Mouse (Mus musculus) kidney, postnatal 4 days (tissue): ENCODE data around the gene Gpatch2.

ENCODE experiments used
- DNase-seq, 2 experiments: peaks; one replicate each; pipeline ENCODE4 v3.0.0; 2021; ENCODE audit warnings: mixed read lengths in 2 of 2

Gene Gpatch2

GRCm38 (mm10) chr1:187308523-187308922, 93.2 kb downstream of the Gpatch2 start:
- no peak for DNase-seq

- no peak for DNase-seq
Observed at GRCm38 (mm10) chr1:187311122-187311521, 95.8 kb downstream of the Gpatch2 start.

DNA sequence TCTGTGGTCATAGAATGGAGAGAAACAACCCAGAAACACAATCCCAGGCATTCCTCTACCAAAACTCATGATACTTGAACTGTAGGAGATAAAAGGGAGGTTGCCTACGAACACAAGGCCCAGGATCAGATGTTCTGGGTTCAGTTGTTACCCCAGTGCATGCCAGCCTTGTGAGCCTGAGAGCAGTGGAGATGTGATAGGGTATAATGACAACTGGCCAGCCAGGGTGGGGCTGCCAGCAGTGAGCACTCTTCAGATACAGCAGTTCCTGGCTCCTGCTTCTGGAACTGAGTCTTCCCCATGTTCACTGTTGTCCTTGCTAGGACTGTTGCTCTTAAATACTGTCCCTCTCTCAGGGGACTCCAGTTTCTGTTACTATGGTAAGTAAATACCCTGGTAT, 98.0 kb downstream of the Gpatch2 start:
- DNase-seq: no peak

DNA sequence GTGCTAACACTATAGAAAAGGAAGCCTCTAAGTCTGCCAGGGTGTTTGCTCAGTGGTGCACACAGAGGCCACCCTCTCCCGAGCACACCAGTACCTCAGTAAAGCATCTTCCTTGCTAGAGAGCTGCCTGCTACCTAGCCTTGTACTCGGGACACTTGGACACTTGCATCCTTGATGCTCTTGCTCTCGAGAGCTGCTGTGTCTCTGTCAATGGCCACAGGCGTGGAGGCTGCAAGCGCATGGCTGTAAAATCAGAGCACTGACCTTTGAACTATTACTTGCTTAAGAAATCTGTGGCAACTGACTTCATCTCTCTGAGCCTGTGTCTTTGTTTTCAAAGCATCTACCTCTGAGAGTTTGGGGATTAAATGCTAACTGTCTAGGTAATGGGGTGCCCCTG, 98.5 kb downstream of the Gpatch2 start:
- DNase-seq: no peak

- DNase-seq: no peak
Observed at GRCm38 (mm10) chr1:187314516-187314915, 99.2 kb downstream of the Gpatch2 start.

- DNase-seq: no peak
Observed at GRCm38 (mm10) chr1:187315821-187316220, 100.5 kb downstream of the Gpatch2 start.

- DNase-seq: no peak
Observed at GRCm38 (mm10) chr1:187316555-187316954, 101.2 kb downstream of the Gpatch2 start.

DNA sequence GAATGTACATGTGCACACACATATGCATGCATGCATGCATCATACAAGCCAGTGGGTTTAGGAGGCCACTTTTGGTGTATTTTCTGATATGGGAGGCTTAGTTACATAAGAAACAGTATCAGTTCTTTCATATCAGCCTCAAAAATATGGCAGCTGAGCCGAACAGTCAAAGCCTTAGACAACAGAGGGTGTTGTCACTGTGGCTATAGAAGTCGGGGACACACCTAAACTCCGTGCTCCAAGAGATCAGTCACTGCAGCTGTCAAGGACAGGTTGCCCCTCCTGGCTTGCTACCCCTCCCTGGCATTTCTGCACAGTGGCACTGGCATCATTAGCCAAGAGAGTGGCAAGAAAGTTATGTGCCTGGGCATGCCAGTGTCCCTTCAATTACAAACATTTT, 106.5 kb downstream of the Gpatch2 start:
- no peak for DNase-seq

DNA sequence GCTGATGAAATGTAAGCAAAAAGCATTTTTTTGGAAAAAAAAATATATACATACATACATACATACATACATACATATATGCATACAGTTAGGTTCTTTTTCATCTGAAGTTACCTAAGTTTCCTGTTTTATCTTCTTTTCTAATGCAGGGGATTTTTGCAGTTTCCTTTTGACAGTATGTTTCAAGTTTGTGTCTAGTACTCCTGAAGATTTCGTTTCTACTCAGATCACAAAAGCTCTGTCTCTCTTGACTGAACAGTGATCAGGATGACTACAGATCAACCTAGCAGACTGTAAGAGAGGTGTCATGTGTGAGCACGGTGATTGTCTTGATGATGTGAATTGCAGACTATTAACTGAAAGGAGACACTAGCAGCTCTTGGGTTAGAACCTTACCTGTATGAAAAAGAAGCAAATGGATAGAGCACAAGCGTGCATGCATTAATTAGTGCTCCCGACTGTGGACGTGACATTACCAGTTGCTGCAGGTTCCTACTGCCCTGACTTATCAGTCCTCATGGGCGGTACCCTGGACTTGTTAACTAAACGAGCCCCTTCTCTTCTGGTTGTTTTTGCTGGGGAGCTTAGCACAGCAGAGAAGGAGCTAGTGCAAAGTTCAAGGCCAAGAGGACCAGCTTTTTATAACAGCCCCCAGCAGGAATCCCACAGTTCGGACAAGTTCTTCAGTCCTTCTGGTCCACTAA, 107.3 kb downstream of the Gpatch2 start:
- DNase-seq: no peak

GRCm38 (mm10) chr1:187323209-187323589, 107.9 kb downstream of the Gpatch2 start:
- no peak for DNase-seq

DNA sequence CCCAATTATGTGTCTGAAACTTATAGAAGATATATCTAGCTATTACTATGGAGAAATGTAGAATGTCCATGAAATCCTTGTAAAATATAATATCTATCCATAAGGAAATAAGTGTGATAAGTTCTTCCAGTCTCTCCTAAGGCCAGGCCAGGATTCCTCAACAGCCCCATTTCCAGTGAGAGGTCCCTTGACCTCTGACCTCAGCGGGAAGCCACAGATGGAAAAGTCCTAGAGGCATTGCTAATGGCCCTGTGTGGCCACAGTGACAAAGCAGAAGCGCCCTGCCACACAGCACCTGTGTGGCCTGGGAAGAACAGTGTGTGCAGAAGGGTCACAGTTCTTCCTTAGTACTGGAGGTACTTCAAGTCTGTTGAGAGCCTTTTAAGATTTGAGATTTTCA, 127.2 kb downstream of the Gpatch2 start:
- DNase-seq: no peak

DNA sequence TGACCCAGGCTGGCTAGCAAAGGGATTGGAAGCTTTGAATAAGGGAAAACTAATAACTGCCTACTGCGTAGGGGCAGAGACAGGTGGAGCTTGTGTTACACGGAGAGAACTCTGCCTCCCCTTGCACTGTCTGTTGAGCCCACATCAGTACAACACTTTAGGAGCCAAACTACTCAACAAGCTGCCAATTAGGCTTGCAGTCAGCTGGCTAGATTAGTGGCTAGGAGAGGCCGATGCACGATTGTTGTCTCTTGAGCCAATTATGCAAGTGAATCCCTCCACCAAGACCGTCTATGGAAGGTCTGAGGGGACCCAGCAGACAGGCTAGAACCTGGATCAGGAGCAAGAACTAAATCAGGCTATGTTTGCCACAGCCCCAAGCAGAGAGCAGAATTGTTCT, 129.8 kb downstream of the Gpatch2 start:
- DNase-seq: no peak

- DNase-seq: no peak
Observed at GRCm38 (mm10) chr1:187346923-187347322, 131.6 kb downstream of the Gpatch2 start.

DNA sequence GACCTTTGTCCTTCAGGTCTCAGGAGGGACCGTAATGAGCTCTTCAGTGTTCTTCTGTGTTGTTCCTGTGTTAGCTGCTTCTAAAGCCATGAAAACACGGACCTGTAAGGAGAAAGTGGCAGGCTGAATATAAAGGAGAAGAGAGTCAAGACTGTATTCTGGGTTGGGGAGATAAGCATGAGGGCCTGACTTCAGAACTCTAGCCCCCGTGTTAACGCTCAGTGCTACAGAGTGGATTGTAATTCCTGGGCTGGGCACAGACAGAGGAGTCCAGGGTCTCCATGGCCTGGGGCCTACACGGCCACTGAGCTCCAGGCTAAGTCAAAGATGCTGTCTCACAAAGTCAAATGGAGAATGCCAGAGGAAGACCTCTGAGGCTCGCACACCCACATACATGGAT, 132.3 kb downstream of the Gpatch2 start:
- no peak for DNase-seq

DNA sequence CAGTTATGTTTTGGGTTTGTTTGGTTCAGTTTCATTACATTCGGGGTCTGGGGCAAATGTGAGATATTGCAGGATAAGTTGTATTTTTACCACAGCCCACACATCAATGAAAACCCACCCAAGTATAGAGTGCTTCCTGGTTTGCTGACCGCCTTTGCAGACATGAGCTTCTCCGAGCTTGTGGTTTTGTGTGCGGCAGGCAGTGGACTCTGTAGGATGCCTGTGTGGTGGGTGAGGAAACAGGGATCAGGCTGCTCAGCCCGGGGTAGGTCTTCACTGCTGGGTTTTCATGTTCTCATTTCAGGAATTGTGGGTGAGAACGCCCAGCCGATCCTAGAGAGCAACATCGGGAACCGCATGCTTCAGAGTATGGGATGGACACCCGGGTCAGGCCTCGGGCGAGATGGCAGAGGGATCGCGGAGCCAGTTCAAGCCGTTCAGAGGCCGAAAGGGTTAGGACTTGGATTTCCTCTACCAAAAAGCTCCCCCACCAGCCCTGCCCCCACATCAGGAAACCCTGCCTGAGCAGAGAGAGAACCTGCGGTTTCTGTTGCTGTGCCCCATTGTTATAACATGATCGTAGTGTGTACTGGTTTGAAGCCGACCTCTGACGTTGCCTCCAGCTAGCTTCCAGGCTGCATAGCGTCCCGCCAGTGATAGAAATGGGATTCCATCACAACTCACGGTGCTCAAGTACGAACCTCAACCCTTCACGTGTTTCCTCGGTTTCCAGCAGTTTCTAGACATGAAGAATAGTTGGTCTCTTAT, 132.9 kb downstream of the Gpatch2 start:
- no peak for DNase-seq

GRCm38 (mm10) chr1:187348859-187349258, 133.6 kb downstream of the Gpatch2 start:
- no peak for DNase-seq

GRCm38 (mm10) chr1:187356169-187356568, 140.9 kb downstream of the Gpatch2 start:
- DNase-seq: peak in 1 of 2 experiments; percentile 41

GRCm38 (mm10) chr1:187356904-187357303, 141.6 kb downstream of the Gpatch2 start:
- DNase-seq: no peak

- peak in 1 of 2 experiments; percentile 15 for DNase-seq
Observed at GRCm38 (mm10) chr1:187360240-187360639, 144.9 kb downstream of the Gpatch2 start.

DNA sequence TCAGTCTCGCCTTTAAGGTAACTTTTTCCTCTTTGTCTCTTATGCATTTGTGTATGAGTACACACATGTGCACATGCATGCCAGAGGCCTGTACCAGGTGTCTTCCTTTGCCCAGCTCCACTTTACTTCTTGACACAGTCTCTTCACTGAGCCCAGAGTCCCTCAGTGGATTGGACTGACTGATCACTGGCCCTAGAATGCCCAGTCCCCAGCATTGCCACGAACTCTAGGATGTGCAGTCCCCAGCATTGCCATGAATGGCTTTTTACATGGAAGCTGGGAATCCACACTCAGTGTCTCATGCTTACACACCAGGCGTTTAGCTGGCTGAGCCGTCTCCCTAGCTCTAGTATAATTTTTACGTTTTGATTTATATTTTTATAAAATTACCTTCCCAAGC, 147.2 kb downstream of the Gpatch2 start:
- no peak for DNase-seq

DNA sequence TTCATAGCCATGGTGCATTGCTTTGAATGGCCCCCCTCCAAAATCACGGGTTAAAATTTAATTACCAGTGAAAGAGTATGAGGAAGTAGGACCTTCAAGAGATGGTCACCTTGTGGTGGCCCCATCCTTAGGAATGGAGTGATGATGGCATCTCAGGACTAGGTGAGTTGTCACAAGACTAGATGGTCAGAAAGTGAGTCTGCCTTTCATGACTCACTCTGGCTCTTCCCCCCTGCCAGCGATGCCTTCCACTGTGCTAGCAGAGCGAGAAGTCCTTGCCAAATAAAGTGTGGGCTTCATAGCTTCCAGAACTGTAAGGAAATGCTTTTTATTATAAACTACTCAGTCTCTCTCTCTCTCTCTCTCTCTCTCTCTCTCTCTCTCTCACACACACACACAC, 150.1 kb downstream of the Gpatch2 start:
- no peak for DNase-seq

- DNase-seq: peak in 1 of 2 experiments; percentile 13
Observed at GRCm38 (mm10) chr1:187366806-187367205, 151.5 kb downstream of the Gpatch2 start.

DNA sequence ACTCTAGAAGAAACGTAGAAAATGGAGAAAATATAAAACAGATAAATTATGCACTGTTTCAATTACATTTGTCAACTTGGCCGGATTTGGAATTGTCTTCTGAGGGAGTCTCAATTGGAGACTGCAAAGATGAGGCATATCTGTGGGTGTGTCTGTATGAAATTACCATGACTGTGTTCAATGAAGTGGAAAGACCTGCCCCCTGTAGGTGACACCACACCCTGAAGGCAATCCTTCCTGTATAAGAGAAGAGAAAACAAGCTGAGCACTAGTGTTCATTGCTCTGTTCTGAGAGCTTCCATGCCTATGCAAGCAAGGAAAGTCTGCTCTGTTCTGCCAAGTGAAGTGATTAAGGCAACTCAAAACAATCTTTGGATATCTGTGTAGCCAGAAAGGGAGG, 153.7 kb downstream of the Gpatch2 start:
- DNase-seq: no peak

- no peak for DNase-seq
Observed at GRCm38 (mm10) chr1:187373506-187373905, 158.2 kb downstream of the Gpatch2 start.
